Mouse (Mus musculus): ENCODE results near the gene Clrn3. TPM values are rescaled to one million over a fixed set of nuclear protein-coding genes. Genes with fewer than 3 reads are reported as not detected.
"Not testable (repeated sequence)": the region's sequence is repeated elsewhere in the genome, so short reads cannot be mapped to it uniquely, and the experiment has no call there.

Clrn3 gene
- polyA plus RNA-seq, 3 experiments from 2014 or later: not detected

DNA sequence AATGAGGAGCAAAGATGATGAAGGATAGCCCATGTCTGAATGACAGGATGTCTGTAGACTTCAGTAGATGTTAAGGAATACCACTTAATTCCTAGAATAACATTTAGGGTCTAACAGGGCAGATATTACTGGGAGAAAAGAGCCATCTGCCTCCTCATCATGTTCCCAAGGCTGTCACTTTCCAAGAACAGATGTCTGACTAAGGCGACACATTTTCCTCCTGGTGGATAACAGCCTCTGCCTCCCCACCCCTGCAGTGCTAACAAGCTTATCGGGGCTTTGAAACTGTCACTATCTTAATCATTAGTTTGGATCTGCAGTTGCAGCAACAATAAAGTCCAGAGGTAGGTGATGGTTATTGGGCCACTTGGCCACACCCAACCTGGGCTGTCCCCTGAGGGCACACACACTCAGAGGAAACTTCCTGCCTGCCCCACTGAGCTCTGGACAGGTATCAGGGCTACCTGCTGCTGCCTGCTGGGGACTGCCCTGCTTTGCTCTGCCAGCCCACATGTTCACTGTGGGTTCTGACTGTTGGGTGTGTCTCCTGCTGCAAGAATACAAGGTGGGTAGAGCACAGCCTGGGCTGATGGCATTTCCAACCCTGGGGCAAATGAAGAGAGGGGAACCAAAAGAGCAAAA, 6.2 kb upstream of the Clrn3 start:
- no peak for ATAC-seq

DNA sequence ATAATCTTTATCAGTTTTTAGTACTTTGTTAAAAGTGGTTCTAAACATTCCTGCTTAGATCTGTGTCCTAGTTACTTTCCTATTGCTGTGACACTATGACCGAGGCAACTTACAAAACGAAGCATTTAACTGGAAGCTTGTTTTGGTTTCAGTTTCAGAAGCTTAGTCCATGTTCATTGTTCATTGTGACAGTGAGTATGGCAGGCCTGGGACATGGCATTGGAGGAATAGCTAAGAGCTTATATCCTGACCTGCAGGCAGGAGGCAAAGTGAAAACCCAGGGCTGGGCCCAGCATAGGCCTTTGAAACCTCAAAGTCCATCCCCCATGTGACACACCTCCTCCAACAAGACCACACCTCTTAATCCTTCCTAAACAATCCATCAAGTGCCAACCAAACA, 614 bp upstream of the Clrn3 start:
- ATAC-seq: no peak

DNA sequence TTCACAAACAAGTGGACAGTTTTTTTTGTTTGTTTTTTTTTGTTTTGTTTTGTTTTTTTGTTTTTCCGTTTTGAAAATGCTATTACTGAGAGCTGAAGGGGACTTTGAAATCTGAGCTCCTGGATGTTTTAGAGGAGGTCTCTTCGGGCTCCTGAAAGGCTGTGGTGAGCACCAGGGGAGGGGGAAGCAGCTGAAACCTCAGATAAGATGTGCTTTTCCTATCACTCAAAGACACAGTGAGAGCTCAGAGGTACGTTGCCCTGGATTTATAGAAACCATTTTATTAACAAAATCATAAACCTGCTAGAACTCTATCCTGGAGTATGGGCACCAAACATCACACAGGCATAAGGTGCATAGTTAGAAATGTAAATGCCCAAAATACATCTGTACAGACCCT, 1.3 kb downstream of the Clrn3 start:
- no peak for ATAC-seq

DNA sequence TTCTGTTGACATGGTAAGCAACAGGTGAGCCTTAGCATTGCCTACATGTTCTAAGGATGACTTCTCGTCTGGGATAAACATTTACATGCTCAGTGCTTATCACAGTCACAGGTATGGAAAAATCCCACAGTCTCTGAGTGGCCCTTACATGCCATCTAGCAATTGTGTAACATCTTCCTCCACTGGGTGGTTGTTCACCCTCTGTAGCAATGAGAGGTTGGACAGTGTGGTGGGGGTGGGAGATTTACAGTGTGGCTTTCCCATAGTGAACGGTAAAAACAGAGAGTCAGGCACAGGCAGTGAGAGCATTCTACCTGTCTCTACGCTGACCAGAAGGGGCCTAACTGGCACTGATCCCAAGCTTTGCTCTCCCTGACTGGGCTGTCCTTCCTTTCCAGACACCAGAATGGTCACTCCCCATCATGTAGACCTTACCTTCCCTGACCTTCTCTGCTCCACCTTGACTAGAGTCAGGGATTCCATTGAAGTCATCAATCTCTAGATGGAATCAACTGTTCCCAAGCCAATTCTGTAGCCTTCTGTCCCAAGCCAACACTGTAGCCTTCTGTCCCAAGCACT, 1.8 kb downstream of the Clrn3 start:
- no peak for ATAC-seq

DNA sequence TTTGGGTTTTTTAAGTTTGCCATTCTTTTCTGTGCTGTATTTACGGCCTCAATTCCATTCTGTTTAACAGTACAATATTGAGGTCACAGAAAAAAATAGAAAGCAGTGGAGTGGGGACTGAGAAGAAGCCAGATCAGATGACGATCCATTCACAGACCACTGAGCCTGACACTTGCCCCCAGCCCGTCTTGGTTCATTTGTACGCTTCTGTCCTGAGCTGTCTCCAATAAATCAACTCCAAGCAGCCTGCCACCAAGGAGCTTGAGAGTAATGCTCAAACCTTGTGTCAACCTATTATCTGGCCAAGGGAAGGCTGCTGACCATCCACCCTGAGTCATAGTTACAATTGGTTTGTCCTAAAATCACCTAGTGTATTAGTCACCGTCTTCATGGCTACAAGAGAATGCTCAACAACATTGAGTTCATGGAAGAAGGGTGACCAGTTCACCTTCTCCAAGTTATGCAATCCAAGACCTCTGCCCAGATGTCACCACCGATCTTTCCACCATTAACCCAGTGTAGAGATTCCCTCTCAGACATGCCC, 4.0 kb downstream of the Clrn3 start:
- ATAC-seq: no peak

DNA sequence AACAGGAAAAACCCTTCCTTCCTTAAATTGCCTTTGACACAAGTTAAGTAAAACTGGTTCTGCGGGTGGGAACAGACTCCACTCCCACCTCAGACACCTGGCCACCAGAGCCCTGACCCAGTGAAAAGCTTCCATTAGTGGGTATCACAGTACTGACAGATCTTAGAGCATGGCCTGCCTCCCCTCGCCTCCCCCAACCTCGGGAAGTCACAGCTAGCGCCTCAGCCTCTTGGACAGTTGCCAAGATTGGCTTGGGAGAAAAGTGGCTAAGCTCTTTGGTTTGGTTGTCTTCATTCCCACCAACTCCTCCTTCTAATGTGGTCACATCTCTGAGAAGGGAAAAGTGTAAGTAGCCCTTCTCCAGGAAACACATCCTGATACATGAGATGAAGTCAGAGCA, 4.5 kb downstream of the Clrn3 start:
- ATAC-seq: no peak

DNA sequence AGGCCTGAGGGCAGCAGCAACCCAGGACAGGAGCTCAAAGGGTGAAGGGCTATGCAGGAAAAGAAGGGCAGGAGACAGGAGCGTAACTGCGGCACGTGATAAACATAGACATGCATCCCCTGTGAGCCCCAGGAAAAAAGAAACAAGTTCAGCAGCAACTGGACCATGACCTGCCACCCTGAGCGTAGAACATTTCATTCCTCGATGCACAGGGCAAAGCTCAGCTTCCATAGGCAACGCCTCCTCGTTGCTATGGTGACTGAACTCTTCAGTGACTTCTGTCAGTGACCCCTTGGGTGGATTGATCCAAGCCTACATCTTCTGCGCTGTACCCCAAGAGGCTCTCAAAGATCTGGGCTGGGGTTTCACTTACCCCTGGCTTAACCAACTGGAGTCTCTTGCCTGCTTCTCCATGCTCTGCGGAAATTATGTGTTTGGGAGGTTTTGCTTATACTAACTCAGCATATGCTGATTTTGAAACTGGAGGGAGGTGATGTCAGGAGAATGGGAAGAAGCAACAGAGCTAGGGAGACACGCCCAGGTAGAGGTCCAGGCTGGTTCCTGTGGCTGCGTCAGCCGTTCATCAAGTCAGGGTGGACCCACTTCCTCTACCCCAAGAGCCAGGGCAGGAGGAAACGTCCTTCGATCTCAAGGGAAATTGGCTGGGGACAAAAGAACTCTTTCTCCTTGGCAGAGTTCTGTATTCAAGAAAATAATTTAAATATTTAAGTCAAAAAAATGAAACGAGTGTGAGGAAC, 6.5 kb downstream of the Clrn3 start:
- no peak for ATAC-seq

DNA sequence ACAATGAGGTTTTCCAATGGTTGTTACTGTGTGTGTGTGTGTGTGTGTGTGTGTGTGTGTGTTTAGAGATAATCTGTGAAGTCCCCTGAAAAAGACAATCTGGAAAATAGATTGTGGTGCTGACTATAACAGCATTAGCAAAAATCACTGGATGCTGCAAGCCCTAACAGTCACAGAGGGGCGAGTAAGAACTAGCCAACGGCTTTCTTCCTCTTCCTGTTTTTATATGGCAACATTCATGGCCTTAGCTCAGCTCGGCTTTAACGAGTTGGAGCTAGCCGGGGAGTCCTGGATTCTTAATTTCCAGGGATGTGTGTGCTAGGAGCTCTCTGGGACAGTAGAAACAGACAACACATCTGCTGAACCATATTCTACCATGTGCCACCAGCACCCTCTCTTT, 8.2 kb downstream of the Clrn3 start:
- no peak for ATAC-seq

DNA sequence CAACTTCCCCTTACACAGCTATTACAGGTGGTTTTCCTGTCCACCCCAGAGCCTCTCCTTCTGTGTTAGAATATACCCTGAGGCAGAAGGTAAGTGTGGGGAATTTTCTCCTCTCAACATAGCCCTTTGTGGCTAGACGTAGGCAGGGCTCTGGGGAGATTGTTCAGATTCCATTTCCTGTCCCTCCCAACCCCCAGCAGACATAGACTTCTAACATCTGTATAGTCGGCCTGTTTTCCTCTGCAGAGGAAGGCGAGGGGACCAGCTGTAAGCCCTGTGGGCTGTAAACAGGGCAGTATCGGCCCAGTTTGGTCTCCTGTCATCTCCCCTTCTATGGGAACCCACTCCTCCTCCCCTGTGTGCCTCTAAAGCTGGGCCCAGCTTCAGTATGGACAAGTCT, 11.3 kb downstream of the Clrn3 start:
- peak; percentile 41 for ATAC-seq

DNA sequence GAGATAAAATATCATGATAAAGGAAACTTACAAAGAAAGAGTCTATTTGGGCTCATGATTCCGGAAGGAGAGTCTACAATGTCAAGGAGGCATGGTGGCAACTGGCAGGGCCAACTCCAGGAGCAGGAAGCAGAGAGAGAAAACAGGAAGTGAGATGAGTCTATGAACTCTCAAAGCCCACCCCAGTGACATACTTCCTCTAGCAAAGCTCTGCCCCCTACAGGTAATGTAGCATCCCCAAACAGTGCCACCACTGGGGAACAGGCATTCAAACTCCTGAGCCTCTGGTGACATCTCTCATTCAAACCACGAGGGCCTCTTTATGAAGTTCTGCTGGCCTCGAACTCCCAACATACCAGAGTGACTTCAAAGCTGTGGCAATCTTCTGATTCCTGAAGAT, 16.7 kb downstream of the Clrn3 start:
- ATAC-seq: no peak

DNA sequence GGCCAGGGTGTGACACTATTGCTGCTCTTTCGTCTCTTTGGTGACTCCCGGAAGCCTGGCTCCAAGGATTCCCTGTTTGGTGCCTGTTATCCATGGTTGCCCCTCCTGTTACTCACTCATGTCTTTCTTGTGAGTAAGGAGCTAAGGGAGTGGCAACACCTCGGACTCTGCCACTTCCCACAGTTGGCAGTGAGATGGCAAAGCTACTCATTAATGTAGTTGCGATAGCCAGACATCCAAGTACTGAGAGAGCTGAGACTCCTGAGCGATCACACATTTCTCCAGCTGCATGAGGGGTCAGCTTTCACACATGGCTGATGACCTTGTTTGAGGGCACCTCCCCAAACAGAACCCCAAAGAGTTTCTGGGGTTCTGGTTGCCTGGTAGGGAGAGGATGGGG, 18.0 kb downstream of the Clrn3 start:
- ATAC-seq: no peak

DNA sequence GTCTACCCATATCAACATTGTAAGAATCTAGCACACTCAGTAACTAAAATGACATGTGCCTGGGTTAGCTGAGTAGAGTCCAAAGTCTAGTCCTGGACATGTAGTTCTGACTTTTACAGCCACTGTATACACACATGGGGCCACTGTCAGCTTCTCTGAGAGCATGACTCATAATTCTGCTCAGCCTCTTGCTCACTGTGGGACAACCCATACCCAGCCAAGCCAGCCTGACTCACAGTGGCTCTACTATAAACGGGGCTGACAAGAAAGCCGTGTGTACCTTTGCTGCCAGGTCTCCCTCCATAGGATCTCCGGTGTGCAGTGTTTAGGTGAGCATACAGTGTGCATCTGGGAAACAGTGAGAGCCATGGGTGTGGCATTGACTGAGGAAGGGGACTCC, 19.2 kb downstream of the Clrn3 start:
- no peak for ATAC-seq

DNA sequence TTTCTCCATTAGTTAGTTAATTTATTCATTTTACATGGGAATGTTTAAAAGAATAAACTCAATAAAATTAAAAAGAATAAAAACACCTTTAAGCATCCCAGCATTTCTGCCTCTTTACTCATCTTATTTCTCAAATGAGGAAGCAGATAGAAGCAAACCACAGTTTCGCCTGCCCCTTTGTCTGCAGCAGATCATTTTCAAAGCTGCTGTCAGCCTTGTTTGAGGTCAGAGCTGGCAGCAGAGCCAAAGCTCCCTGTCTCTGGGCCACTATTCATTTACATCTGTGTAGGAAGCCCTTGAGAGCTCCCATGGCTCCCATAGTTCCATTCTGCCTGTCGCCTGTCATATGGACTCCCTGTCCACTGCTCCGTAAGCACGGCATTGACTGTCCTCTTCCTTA, 19.9 kb downstream of the Clrn3 start:
- no peak for ATAC-seq

DNA sequence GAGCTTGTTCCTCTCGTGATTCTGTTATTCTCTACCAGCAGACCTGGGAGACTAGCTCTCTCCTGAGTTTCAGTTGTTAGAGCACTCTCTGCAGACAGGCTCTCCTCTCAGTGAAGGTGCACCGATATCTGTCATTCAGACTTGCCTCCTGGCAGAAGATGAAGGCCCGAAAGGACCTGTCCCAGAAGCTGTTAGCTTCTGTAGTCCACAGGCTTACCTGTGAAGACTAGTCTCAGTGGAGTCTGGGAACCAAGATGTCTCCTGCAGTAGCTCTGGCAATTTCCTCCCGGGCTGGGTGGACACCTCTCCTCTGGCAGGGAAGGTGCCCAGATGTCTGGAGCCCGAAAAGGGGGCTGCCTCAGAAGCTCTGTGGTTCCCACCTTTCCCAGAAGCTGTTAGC, 21.9 kb downstream of the Clrn3 start:
- ATAC-seq: not testable (repeated sequence)

DNA sequence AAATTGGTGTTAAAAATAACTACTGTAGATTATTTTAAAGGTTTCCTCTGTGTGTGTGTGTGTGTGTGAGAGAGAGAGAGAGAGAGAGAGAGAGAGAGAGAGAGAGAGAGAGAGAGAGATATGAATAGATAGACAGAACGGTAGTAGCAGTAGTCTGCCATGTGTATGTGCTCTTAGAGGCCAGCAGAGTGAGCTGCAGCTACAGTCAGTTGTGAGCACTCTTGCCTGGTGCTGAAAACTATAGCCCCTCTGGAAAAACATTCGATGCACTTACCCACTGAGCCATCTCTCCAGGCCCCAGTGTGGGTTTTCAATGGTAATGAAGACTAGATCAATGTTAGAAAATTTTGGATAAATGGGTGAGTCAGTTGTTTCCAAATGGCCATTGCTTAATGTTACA, 29.1 kb downstream of the Clrn3 start:
- ATAC-seq: no peak

DNA sequence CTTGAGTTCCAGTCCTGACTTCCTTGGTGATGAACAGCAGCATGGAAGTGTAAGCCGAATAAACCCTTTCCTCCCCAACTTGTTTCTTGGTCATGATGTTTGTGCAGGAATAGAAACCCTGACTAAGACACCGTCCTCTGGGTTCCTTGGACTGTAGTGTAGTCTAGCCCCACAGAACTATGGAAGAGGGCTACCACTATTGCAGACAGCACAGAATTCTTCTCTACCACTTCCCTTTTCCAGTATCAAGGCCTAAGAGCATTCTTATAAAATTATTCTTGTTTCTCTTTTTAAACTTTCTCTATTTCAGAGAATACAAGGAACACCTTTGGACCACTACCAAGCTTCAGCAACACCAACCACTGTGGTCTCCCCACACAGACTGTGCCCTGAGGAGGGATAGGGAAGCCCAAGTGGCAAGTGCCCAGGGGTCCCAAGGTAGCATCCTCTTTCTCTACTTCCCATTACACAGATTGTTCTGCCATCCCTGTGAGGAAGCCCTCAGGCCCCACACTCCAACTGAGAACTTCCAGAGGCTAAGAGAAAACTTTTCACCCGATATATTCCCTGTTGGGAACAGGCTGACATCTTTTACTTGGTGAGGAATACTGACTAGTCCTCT, 29.8 kb downstream of the Clrn3 start:
- ATAC-seq: no peak

DNA sequence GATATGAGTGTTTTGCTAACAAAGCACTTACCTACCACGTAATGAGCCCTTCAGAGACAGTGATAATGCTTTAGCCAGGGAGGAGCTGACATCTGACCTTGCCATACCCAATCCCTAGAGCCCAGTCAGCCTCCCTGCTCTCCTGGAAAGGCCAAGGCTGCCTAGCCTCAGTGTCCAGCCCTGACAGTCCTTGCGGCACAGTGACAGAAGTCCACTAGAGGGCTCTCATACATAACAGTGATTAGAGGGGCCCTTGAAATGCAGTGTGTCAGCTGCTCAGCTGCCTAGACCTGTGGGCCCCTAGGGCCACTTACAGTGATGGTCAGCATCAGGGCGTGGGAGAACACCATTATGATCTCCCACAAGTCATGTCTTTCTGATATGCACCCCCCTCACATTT, 33.2 kb downstream of the Clrn3 start:
- no peak for ATAC-seq

DNA sequence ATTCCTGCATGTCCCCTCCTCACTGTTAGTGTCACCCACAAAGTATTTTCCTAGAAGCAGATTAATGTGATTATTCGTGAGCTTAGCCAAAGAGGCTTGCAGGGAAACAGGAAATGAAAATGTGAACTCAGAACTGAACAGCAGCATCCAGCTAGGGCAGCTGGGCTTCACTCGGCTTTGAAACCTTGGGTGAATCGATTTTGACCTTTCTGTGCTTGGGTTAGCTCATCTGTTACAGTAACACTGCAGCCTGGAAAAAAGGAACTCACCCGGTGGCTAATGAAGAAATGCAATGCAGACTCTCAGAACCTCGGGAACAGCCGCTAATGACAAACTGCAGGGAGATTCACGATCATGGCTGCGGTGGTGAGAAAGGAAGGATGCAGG, 38.0 kb downstream of the Clrn3 start:
- no peak for ATAC-seq

DNA sequence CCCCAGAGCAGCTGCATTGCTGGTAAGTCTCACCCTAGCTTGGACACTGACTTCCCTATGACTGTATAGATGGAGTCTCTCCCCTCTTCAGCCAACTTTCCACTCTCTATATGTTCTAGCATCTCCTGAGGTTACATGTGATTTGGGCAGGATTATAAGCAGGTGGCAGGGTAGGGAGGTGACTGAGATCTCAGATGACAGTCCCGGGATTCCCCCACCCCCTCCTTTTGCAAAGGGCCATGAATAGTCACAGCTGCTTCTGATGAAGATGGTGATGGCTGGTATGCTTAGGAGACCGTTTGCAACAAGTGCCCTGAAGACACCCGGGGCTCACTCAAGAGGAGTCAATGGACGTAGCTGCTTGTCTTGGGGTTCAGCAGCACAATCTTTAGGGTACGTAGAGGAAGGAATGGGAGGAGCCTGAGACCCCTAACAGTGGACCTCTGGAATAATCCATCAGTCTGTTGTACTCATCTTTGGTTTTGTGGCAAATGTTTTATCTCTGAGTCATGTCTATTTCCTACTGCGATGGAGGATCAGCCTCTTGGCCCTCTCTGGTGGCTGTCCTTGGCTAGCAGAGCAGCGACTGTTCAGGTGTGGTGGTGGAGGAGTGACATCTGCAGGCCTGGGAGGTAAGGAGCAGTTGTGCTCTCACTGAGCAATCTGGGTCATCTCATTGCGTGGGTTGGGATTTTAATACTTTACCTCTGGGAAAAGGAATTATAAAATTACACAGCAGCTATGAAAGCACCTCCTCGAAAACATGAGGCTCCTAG, 38.5 kb downstream of the Clrn3 start:
- ATAC-seq: peak; percentile 63

DNA sequence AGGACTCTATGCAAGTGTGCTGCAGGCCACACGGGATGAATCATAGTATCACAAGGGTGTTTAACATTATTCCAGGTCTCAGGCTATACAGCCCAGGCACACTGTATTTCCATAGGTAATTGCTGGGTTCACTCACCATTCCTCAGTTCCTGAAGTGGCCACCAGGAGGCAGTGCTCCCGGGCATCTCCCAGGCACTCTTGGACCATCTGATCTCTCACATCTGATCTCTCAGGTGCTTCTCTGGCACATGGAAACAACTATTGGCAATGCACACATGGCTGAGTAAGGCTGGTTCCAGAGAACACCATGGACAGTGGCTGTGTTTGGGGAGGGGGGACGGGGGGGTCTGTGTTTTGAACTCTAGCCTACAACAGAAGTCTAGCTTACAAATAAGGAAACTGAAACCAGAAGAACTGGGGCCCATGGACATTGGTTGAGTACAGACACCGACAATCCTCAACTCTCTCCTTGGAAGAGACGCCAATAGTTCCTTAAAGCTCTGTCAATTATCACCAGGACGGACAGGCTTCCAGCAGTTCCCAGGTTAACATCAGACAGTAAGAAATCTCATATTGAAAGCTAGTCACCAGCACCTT, 40.1 kb downstream of the Clrn3 start:
- ATAC-seq: no peak

DNA sequence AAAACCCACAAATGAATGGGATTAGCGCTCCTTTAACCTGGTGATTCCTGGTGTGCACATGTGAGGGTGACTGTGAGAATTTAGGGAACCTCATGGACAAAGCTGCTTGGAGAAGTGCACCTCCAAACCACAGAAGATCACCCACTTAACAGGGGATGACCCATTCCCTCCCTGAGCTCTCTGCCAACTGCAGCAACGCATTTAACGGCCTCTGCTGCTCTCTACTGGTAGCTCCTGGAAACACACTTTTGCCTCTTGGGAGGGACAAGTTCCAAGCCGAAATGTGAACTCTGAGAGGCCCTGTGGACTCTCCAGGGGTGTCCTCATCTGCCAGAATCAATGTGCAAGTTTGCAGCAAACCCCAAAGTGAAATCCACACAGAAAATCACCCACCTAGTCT, 41.0 kb downstream of the Clrn3 start:
- no peak for ATAC-seq

DNA sequence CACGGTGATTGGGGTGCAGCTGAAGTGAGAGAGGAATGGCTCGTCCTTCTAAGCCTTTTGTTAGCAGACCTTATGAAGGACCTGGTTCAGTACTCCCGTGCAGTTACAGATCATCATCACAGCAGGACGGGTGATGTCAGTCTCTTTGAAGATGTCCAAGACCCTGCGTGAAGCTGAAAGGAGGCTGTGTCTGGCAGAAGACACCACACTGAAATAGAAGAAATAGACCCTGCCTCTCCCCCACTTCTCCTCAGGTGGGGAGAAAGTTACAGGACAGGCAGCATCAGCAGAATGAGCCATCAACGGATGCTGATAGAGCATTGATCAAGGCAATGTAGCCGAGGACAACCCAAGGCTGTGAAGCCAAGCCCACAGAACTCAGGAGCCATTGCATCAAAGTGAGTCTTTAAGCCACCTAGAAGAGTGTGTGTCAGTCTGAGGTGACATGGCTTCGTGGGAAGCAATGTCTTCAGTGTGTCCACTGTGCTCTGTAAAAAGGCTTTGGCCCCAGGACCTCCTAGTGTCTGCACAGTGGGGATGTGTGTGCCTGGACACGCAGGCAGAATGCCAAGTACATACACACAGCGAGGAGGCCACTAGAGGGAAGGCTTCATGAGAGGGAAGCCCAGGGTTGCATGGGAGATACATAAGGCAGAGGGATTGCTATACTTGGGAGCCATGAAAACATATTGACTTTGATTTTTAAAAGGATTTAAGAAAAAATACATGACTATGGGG, 41.6 kb downstream of the Clrn3 start:
- ATAC-seq: no peak

All from inflammation-experienced regulatory T-cells, adult 6 months (primary cell).